Mouse (Mus musculus) A20 (cell line): ENCODE data around the gene Cpvl.

Experiments used
- DNase-seq: peaks from one replicate; pipeline ENCODE4 v3.0.0-alpha.2; 2011; ENCODE audit warnings: low read depth, low spot score

Gene Cpvl

DNA sequence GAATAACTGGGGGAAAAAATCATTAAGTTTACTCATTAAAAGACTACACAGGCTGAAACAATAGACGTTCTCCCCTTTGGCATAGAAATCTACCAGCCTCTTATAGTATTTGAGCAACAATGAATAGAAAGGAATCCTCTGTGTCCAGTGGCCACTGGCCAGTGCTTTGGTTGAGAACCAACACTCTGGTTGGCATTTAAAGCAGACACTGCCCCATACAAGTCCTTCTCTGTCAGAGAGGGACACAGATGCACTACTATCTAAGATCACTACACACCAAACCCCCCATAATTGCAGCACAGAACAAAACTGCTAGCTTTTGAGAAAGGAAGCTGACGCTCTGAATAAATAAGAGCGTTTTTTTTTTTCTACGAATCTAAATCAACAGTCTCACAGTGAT is 93.5 kb downstream of the Cpvl start:
- no peak for DNase-seq

DNA sequence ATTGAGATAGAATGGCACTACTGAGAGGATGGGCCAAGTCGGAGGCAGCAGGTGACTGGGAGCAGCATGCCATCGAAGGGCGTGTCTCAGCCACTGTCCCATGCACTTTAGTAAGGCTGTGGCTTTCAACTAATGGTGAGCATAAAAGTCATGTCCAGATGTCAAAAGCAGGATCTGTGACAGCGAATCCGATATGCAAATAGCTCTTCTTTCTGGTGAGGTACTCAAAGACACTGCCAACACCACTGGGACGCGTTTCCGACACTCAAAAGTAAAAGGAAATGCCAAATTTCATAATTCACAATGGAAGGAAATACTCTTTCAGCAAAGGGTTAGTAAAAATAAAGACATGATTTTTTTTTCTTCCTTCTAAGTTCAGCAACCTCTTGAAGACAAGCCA is 94.0 kb downstream of the Cpvl start:
- DNase-seq, result no peak

DNA sequence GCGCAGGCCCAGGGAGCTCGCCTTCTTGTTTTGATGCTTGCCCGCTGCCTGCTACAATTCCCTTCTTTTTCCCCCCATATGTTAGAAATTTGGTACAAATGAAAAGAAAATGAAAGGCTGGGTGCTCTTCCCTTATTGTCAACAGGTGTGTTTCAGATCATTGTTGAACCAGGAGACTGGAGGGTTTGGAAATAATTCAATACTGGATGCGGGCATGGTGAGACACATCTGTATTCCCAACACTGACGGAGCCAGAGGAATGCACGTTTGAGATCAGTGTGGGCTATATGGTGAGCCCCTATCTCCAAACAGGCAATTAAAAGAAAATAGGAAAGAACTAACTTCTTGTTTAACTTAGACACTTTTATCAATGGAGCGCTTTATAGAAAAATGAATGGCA is 95.1 kb downstream of the Cpvl start:
- no peak for DNase-seq

DNA sequence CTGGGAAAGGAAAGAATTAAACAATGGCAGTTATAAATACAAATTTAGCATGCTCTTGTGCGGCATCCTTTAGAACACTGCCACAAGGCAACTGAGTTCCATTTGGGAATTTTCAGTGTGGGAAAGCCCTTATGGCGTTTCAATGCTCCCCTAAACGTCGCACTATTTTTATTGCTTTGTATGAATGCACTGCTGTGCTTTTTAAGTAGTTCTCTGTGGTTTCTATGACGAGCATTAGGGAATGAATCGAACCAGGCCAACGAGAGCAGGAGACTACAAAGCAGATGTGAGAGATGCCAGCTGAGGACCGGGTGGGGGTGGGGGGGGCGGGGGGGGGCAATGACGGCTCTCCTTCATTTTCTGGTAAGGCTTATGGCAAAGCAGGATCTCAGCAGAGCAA is 96.8 kb downstream of the Cpvl start:
- no peak for DNase-seq

DNA sequence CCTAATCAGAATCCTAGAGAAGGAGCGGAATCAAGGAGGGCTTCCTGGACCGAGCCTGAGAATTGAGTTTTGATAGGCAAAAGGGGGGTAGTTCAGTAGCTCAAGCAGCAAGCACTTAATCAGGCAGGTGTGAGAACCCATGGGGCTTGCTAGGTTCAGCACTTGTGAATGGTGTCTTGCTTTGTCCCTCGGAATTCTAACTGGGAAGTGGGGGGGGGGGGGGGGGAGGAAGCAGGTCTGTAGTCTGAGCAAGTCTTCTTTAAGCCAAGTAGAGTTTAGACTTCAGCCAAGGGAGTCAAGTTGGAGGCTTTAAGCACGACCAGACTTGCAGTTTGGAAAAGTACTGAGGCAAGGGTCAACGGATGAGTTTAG is 97.2 kb downstream of the Cpvl start:
- DNase-seq, result no peak

DNA sequence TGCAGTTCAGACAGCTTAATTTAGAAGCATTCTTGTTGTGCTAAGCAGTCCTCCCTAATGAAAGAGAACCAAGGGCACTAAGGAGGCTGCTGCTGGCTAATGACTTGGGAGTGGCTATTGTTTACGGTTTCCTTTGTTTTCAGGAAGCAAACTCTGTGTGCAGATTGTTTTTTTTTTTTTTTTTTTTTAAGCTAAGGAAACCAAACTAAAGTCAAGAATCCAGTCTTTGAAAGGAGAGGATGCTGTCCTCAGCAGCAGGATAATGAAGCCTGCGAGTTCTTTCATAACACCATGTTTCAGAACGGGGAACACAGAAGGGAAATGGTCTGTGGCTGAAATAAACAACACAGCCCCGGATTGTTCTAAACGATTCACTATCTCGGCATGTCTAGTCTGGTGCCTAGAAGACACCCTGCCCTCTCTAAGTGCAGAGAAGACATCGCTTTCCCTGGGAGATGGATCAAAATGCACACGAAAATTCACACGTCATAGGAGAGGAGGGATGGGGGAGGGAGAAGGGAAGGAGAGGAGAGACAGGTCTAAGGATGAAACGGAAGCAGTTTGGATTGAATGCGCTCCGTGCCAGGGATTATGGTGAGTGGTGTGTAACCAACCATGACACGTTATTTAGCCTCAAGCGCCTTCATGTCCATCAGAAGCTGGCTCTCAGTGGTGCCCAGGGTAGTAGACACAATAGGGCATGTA is 97.8 kb downstream of the Cpvl start:
- no peak for DNase-seq

DNA sequence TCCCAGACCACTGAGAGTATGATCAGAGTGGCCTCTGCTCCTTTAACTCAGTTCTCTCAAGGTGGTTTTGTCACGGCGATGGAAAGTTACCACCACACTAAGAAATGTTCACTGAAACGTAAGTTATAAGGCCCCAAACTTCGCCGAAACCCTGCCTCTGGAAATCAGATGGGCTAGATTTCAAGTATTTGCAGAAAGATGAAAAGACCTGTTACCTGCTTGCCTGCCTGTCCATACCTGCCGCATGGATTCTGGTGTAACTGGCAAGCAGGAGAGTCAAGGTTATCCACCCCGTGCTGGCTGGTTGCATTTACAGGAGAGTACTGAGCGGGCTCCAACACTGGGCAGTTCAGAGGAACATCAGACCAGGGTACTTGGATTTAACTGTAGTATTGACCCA is 98.9 kb downstream of the Cpvl start:
- DNase-seq, result no peak

DNA sequence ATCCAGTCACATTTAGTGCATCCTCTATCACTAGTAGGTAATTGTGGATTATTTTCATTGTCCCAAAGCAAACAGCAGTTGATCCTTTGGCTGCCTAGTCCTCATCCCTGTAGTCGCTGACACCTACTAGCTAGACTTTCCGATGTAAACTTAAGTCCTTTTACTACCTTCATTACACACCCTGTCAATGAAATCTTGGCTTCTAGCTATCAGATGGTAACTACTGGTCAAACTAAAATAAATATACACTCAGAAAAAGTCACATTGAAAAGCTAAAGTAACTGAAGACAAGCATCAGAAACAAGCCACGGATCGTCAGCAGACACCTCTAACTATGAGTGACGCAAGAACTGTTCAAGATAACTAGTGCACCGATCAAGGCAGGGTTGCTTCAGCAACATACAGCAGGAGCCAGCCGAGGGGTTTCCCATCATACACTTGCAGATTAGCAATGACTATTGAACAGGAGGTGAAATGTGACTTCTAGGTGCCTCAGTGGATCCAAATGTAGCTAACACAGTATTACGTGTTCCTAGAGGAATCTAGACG is 103.5 kb downstream of the Cpvl start:
- no peak for DNase-seq

DNA sequence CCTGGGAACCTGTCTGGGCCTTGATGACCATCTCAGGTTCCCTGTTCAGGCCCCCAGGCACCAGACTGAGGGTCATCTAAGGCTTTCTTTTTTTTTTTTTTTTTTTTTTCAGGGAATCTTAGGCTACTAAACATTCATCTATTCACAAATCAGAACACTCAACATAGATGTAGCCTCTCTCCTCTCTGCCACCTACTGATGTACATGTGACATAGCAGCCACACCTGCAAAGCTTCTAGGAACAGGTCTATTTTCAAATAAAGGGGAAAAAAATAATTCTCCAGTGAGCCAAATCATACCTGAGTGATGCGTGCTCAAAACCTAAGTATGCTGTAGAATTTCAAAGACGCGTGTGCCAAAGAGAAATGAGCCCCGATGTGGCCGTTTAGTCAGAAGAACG is 106.6 kb downstream of the Cpvl start:
- no peak for DNase-seq

DNA sequence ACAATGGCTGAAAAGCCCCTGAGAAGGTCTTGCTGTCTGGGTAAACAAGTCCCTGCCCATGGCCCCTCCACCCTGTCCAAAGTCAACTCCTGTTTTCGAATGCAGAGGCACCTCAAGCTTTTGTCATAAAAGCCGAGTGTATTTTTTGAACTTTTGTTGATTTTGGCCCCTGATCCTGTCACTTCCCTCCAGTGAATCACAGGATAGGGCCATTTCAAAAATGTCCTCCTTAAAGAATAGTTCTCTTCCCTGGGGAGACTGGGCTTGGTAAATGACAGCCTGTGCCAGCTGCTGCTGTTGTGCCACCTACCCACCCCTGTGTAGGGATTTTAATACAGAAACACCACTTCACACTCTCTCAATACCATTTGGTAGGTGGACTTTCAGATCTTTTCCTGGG is 115.5 kb downstream of the Cpvl start:
- no peak for DNase-seq

DNA sequence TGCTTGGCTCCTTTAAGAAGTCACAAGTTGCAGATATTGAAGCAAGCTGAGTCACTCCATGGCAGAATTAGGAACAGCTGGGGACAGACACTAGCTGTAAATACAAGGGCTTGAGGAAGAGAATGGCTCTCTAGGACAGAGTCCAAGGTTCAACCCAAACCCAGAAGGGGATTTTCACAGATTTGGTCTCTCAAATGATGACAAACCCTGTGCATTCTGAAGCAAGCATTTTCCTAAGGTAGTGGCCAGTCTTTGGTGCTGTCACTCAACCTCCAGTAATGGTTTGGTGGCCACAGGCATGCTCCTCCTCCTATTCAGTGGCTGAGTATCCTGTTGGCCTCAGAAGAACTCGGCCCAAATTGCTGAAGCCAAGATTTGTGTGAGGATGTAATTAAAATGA is 119.4 kb downstream of the Cpvl start:
- no peak for DNase-seq

DNA sequence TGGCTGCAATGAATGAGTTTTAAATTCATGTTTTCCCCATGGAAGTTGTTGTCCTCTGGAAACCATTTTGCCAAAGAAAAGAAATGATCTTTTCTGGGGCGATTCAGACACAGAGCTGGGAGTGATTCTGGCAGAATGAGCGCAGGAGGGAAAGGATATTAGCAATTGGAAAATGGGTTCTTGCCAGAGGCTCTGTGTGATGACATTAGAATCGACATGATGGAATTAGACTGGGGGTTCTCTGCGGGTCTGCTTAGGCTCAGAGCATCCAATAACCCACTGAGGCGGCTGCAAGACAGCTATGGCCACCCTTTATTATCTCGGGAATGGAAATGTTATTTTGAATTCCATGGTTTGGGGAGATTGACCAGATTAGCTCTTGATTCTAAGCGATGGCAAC is 120.6 kb downstream of the Cpvl start:
- DNase-seq, result no peak

DNA sequence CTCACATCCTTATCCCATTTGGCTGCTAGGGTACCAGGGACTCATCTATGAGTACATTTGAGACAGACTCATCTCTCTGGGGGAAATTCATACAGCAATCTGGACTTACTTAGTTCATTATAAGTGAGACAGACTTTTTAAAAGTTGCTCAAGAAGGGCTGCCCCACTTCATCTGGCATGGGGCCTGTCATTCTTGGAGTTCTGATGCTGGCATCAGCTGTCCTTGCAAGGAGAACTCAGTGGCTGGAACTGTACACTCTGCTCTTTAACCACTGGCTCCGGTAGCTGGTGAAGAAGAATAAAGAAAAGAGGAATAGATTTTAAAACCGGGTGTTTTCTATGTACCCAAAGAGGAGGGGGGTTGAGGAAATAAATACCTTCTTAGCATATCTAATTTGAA is 121.7 kb downstream of the Cpvl start:
- DNase-seq, result no peak

DNA sequence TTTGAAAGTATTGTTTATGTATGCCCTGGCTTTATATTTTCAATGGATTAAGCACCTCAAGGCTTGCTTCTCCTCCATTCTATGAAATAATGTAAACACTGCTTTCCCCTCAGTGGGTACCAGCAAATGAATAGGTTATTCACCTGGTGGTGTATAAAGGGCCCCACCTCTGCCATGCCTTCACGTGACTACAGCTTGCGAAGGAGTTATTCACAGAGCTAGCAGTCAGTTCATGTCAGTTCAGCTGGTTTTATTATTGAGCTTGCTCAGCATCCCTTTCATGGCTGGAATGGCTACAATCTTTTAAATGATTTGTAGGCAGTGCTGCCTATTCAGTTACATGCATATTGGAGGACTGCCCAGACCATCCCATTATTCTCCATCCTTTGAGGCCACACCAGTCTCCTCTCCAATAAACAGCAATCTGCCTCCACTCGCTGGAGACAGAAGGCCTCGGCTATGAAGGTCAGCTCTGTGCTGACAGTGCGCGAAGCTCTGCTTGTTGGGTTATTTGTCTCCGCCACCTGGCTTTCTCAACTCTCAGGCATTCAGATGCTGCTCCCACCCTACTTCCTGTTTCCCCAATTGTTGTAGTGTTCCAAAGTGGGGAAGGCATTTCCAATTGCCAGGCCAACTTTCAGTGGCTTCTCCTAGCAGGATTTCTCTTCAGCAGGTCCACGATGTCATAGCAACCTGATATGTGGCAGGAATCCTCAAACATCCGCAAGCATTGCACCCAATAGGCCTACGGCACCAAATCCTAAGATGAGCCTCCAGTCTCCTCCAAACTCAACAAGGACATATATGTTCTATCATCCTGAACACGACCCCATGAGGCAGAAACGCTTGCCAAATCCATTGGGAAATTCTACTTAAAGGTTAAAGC is 123.3 kb downstream of the Cpvl start:
- no peak for DNase-seq

DNA sequence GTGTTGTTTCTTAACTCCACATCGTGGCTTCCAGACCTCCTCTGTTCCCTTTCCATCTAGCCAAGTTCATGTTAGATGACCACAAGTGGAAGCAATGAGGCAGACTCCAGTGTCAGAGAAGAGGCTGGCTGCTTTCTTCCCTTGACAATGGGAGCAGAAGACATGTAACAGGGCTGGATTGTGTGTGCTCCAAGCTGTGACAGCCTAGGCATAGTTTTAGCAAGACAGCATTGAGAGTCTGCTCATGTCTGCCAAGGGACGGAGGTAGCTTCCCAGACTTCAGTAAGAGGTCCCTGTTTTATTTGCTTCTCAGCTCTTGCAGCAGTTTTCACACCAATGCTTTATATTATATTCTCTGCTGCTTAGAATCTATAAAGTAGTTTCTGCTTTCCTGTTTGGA is 124.2 kb downstream of the Cpvl start:
- no peak for DNase-seq

DNA sequence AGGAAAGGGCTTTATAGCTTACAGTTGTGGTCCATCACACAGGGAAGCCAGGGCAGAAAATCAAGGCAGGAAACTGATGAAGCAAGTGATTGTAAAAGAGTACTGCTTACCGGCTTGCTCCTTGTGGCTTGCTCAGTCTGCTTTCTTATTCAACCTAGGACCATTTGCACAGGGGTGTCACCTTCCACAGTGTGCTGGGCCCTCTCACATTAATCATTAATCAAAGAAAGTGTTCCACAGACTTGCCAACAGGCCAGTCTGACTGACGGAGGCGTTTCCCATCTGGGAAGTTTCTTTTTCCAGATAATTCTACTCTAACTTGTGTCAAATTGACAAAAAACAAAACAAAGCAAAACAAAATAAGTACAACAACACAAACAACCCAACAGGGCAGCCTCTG is 124.9 kb downstream of the Cpvl start:
- DNase-seq, result no peak

DNA sequence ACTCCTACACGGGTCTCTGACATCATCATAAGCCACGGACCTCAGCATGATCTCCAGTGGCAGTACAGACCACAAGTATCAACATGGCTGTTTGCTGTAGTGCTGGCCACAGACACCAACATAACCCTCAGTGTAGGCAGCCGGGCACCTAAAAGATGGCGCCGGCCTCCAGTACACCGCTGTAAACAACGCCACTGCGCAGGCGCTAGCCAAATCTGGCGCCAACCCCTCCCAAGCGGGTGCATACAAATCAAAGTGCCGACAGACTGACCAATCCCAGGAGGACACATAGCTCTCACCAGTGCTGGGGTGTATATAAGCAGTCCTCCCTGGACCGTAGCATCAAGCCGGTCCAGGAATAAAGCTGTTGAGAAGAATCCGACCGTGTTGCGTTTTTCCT is 133.8 kb downstream of the Cpvl start:
- no peak for DNase-seq

DNA sequence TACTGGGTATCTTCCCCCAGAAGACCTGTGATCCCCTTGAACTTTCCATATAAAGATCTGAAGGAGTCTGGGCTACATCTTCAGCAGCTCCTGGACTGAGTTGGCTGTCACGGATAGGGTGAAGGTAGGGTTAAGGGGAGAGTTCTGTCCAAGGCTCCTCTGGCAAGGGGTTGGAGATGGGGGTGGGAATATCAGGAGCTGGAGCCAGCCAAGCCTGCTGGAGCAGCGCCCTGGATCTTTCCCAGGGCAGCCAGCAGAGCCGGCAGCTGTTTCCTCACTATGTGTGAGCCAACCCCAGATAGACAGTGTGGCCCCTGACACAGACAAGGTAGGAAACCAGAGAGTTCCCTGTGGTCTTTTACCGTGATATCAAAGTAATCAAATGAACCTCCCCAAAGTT is 153.3 kb downstream of the Cpvl start:
- no peak for DNase-seq
